11 mouse cellular contexts compared by ENCODE assay signal in genomic region chrX:102660712-102661111, GRCm38 (mm10). TPM values are rescaled to one million over a fixed set of nuclear protein-coding genes. Genes with fewer than 3 reads are reported as not detected.
DNase-seq lines count a peak whose midpoint lies in the region; ATAC-seq lines count a peak whose summit lies in the region.
"Had no signal": no experiment of that assay in that cellular context is flagged by ENCODE, and none has a peak within 500 bp of the region (broad histone marks: within the 10 kb centered on the region; RNA-seq: fewer than 3 reads in every experiment).

No protein-coding gene starts in this region.

- H3K4me3 ChIP-seq in kidney, embryonic 15.5 days (replicated peaks), result no peak overlapping the region
- H3K4me3 ChIP-seq: hindbrain, embryonic 15.5 days had no signal

- ATAC-seq in kidney, embryonic 15.5 days (replicated peaks; ENCODE audit: low FRiP score), result no peak

- no peaks in the 10 kb centered on the region for H3K4me1 ChIP-seq in kidney, embryonic 15.5 days
- H3K4me1 ChIP-seq: hindbrain, embryonic 15.5 days had no signal

- WGBS in kidney, embryonic 15.5 days, result 22% methylated on average over 3 of the region's 3 CpGs

- H3K9me3 ChIP-seq in kidney, embryonic 15.5 days (replicated peaks), result no peaks in the 10 kb centered on the region
- H3K9me3 ChIP-seq: hindbrain, embryonic 15.5 days had no signal

- no peak overlapping the region for H3K4me2 ChIP-seq in kidney, embryonic 15.5 days
- H3K4me2 ChIP-seq: hindbrain, embryonic 15.5 days had no signal

- H3K27me3 ChIP-seq in kidney, embryonic 15.5 days, result no peaks in the 10 kb centered on the region
- H3K27me3 ChIP-seq: hindbrain, embryonic 15.5 days had no signal

- no peak overlapping the region for H3K9ac ChIP-seq in kidney, embryonic 15.5 days
- H3K9ac ChIP-seq: hindbrain, embryonic 15.5 days had no signal

- no peaks in the 10 kb centered on the region for H3K36me3 ChIP-seq in kidney, embryonic 15.5 days
- H3K36me3 ChIP-seq: hindbrain, embryonic 15.5 days had no signal

- no peak overlapping the region for H3K27ac ChIP-seq in kidney, embryonic 15.5 days
- H3K27ac ChIP-seq: hindbrain, embryonic 15.5 days had no signal

- peak; percentile 4 to 51 for DNase-seq in adrenal gland, adult (ENCODE audit: inconsistent age in 2 of 2, low spot score in 1 of 2)
- no peak for DNase-seq in adrenal gland, postnatal 4 days (ENCODE audit: low spot score in 2 of 2)
- DNase-seq in kidney, adult 9 months, result peak; percentile 51
- DNase-seq in MEL-GATA-1-ER (ENCODE audit: extremely low read depth, low read depth), result peak; percentile 20
- peak; percentile 7 for DNase-seq in kidney, postnatal 14 days
- no peak for DNase-seq in cerebellum, adult 9-10 months
- DNase-seq in ovary, postnatal 36 days (ENCODE audit: low spot score), result no peak

RNA-seq across cellular contexts. Expression of gene Phka1, which starts 16.7 kb away (rescaled TPM):
- total RNA-seq in adrenal gland, postnatal 4 days (2021), result 10 to 100 TPM; 15.5 to 17.0 TPM
- polyA plus RNA-seq in kidney, embryonic 15.5 days (2015; fragmentation: Nextera tagmentation; extraction: Ambion mirVana), result 7.9 and 8.1 TPM in 2 replicates

RNA-seq across cellular contexts. Expression of gene Gm3880, which starts 26.1 kb away (rescaled TPM):
- total RNA-seq in adrenal gland, postnatal 4 days (2021), result not detected
- polyA plus RNA-seq in kidney, embryonic 15.5 days (2015; fragmentation: Nextera tagmentation; extraction: Ambion mirVana), result not detected in 2 replicates
- polyA plus RNA-seq: C2C12; hindbrain, embryonic 15.5 days; small intestine, adult 2 months had no signal

RNA-seq across cellular contexts. Expression of gene Gm9112, which starts 46.7 kb away (rescaled TPM):
- not detected for total RNA-seq in adrenal gland, postnatal 4 days (2021)
- not detected in 2 replicates for polyA plus RNA-seq in kidney, embryonic 15.5 days (2015; fragmentation: Nextera tagmentation; extraction: Ambion mirVana)
- polyA plus RNA-seq: C2C12; hindbrain, embryonic 15.5 days; small intestine, adult 2 months had no signal

RNA-seq across cellular contexts. Expression of gene Dmrtc1b, which starts 47.0 kb away (rescaled TPM):
- total RNA-seq in adrenal gland, postnatal 4 days (2021), result not detected
- polyA plus RNA-seq in kidney, embryonic 15.5 days (2015; fragmentation: Nextera tagmentation; extraction: Ambion mirVana), result not detected in 2 replicates
- polyA plus RNA-seq: C2C12; hindbrain, embryonic 15.5 days; small intestine, adult 2 months had no signal

Comparison
In these comparisons a context has a peak if more than half of its experiments do, and no peak if none do; other contexts are left out.
1. DNase-seq: peak in adrenal gland, adult (2 of 2), kidney, adult 9 months (single experiment), MEL-GATA-1-ER (single experiment) and kidney, postnatal 14 days (single experiment); none in adrenal gland, postnatal 4 days (0 of 2), cerebellum, adult 9-10 months (single experiment) and ovary, postnatal 36 days (single experiment).